Mouse (Mus musculus): ENCODE results near the gene Mmp3. TPM values are rescaled to one million over a fixed set of nuclear protein-coding genes. Genes with fewer than 3 reads are reported as not detected.

Gene Mmp3
- not detected for polyA plus RNA-seq (2017; shearing (Covaris generic))

GRCm38 (mm10) chr9:7445522-7445921 is at the start of gene Mmp3:
Mmp3 (plus strand) TSS chr9:7445822.

GRCm38 (mm10) chr9:7502051-7502450 is 56.4 kb downstream of the Mmp3 start, which contains the start of gene Mmp10:
Mmp10 (plus strand) TSS chr9:7502352.

Other genes starting within 250 kb of the Mmp3 start
- gene Mmp13, start 173.3 kb upstream of the Mmp3 start, polyA plus RNA-seq (2017; shearing (Covaris generic)) = not detected
- 0.37 TPM for gene Mmp12, start 101.4 kb upstream of the Mmp3 start, polyA plus RNA-seq (2017; shearing (Covaris generic))
- gene Mmp1b, start 57.8 kb upstream of the Mmp3 start, polyA plus RNA-seq (2017; shearing (Covaris generic)) = not detected
- not detected for gene Mmp10, start 56.5 kb downstream of the Mmp3 start, polyA plus RNA-seq (2017; shearing (Covaris generic))
- not detected for gene Mmp8, start 112.6 kb downstream of the Mmp3 start, polyA plus RNA-seq (2017; shearing (Covaris generic))
- not detected for gene Mmp27, start 125.6 kb downstream of the Mmp3 start, polyA plus RNA-seq (2017; shearing (Covaris generic))
- gene Mmp20, start 182.4 kb downstream of the Mmp3 start, polyA plus RNA-seq (2017; shearing (Covaris generic)) = not detected
- not detected for gene Mmp7, start 246.3 kb downstream of the Mmp3 start, polyA plus RNA-seq (2017; shearing (Covaris generic))

Measured in CD4-positive, CD25-positive, alpha-beta regulatory T cell (primary cell).